Mouse (Mus musculus) midbrain, embryonic 12.5 days (tissue): ENCODE data around the gene Mdm2. TPM values are rescaled to one million over a fixed set of nuclear protein-coding genes. Genes with fewer than 3 reads are reported as not detected.

Experiments
- ATAC-seq: fragments of 200-750 bp; cut with Nextera tagmentation; 2 replicates; pipeline ENCODE4 v1.8.0; 2017; ENCODE audit warnings: low read depth, moderate TSS enrichment, moderate library complexity; ENCODE audit not compliant: low FRiP score
- H3K27ac ChIP-seq: fragments of 300-500 bp; sonication (generic); replicated peaks from 2 replicates; pipeline ENCODE4 v1.5.1; 2016; ENCODE audit warnings: mild to moderate bottlenecking
- H3K27me3 ChIP-seq: fragments of 300-500 bp; sonication (generic); 2 replicates; pipeline ENCODE4 v1.6.1; 2016; ENCODE audit warnings: mild to moderate bottlenecking
- H3K36me3 ChIP-seq: fragments of 300-500 bp; sonication (generic); 2 replicates; pipeline ENCODE4 v1.6.1; 2016
- H3K4me1 ChIP-seq: fragments of 300-500 bp; sonication (generic); 2 replicates; pipeline ENCODE4 v1.6.1; 2016
- H3K4me2 ChIP-seq: fragments of 300-500 bp; sonication (generic); replicated peaks from 2 replicates; pipeline ENCODE4 v1.6.1; 2016; ENCODE audit warnings: mild to moderate bottlenecking, moderate library complexity
- H3K4me3 ChIP-seq: fragments of 300-500 bp; sonication (generic); 2 replicates; pipeline ENCODE4 v1.5.1; 2016; ENCODE audit warnings: mild to moderate bottlenecking
- H3K9ac ChIP-seq: fragments of 300-500 bp; sonication (generic); replicated peaks from 2 replicates; pipeline ENCODE4 v1.6.1; 2016; ENCODE audit warnings: mild to moderate bottlenecking, moderate library complexity
- H3K9me3 ChIP-seq: fragments of 300-500 bp; sonication (generic); 2 replicates; pipeline ENCODE4 v1.6.1; 2016; ENCODE audit warnings: mild to moderate bottlenecking
- WGBS: fragments of 180-500 bp; shearing (Covaris S2); methylation state at CpG from one replicate; pipeline ENCODE4 v1.1.7; 2016; 5-methylcytosine and 5-hydroxymethylcytosine counted together
- polyA plus RNA-seq: library from polyadenylated mRNA; unstranded; fragments of >200 nt; fragmentation: Nextera tagmentation; extraction: Ambion mirVana; gene quantifications from 2 replicates; pipeline ENCODE4 v1.2.1, GENCODE M21; 2016

Gene Mdm2
- polyA plus RNA-seq, 1 experiment from 2014 or later: 74.5 TPM

GRCm38 (mm10) chr10:117729139-117729814 lies 18.7 kb upstream of the Mdm2 start:
- H3K36me3 ChIP-seq: peaks cover 7% of the 10 kb centered on the region; the same call in 1 of the 2 replicates
- no peaks in the 10 kb centered on the region for H3K9me3 ChIP-seq
- H3K9ac ChIP-seq: no peak overlapping the region
- H3K4me2 ChIP-seq: no peak overlapping the region
- no peaks in the 10 kb centered on the region for H3K4me1 ChIP-seq
- ATAC-seq: no peak
- H3K4me3 ChIP-seq: no peak overlapping the region
- 84% methylated on average over 11 of the region's 11 CpGs for WGBS
- no peaks in the 10 kb centered on the region for H3K27me3 ChIP-seq
- no peak overlapping the region for H3K27ac ChIP-seq

GRCm38 (mm10) chr10:117728574-117728973 lies 18.0 kb upstream of the Mdm2 start:
- no peak overlapping the region for H3K4me2 ChIP-seq
- no peak for ATAC-seq
- WGBS: 86% methylated on average over 5 of the region's 5 CpGs
- H3K4me3 ChIP-seq: no peak overlapping the region
- peaks cover 7% of the 10 kb centered on the region; the same call in 1 of the 2 replicates for H3K36me3 ChIP-seq
- no peak overlapping the region for H3K9ac ChIP-seq
- H3K9me3 ChIP-seq: no peaks in the 10 kb centered on the region
- H3K27ac ChIP-seq: no peak overlapping the region
- H3K27me3 ChIP-seq: no peaks in the 10 kb centered on the region
- H3K4me1 ChIP-seq: no peaks in the 10 kb centered on the region

GRCm38 (mm10) chr10:117727518-117728110 lies 17.1 kb upstream of the Mdm2 start:
- no peaks in the 10 kb centered on the region for H3K27me3 ChIP-seq
- no peak overlapping the region for H3K4me2 ChIP-seq
- H3K36me3 ChIP-seq: no peaks in the 10 kb centered on the region
- no peak overlapping the region for H3K9ac ChIP-seq
- 85% methylated on average over 9 of the region's 9 CpGs for WGBS
- ATAC-seq: no peak
- H3K4me3 ChIP-seq: no peak overlapping the region
- no peak overlapping the region for H3K27ac ChIP-seq
- H3K4me1 ChIP-seq: no peaks in the 10 kb centered on the region
- H3K9me3 ChIP-seq: no peaks in the 10 kb centered on the region

- WGBS: 99% methylated on average over 4 of the region's 4 CpGs
- Histone ChIP-seq H3K27ac (no peak overlapping the region), H3K4me2 (no peak overlapping the region), H3K9ac (no peak overlapping the region), H3K4me3 (no peak overlapping the region), H3K27me3 (no peaks in the 10 kb centered on the region), H3K9me3 (no peaks in the 10 kb centered on the region), H3K36me3 (no peaks in the 10 kb centered on the region), H3K4me1 (no peaks in the 10 kb centered on the region)
- no peak for ATAC-seq
Observed at GRCm38 (mm10) chr10:117726888-117727385, 16.4 kb upstream of the Mdm2 start.

GRCm38 (mm10) chr10:117726350-117726749 lies 15.8 kb upstream of the Mdm2 start:
- Histone ChIP-seq H3K27ac (no peak overlapping the region), H3K4me3 (no peak overlapping the region), H3K36me3 (no peaks in the 10 kb centered on the region), H3K4me2 (no peak overlapping the region), H3K27me3 (no peaks in the 10 kb centered on the region), H3K9me3 (no peaks in the 10 kb centered on the region), H3K9ac (no peak overlapping the region), H3K4me1 (no peaks in the 10 kb centered on the region)
- 96% methylated on average over 4 of the region's 4 CpGs for WGBS
- ATAC-seq: no peak

GRCm38 (mm10) chr10:117725671-117726070 lies 15.1 kb upstream of the Mdm2 start:
- H3K27ac ChIP-seq: no peak overlapping the region
- no peak overlapping the region for H3K4me3 ChIP-seq
- no peaks in the 10 kb centered on the region for H3K27me3 ChIP-seq
- H3K4me1 ChIP-seq: no peaks in the 10 kb centered on the region
- H3K4me2 ChIP-seq: no peak overlapping the region
- H3K36me3 ChIP-seq: no peaks in the 10 kb centered on the region
- H3K9ac ChIP-seq: no peak overlapping the region
- 83% methylated on average over 7 of the region's 7 CpGs for WGBS
- ATAC-seq: no peak
- no peaks in the 10 kb centered on the region for H3K9me3 ChIP-seq

- H3K4me2 ChIP-seq: no peak overlapping the region
- 90% methylated on average over 3 of the region's 3 CpGs for WGBS
- no peaks in the 10 kb centered on the region for H3K4me1 ChIP-seq
- H3K4me3 ChIP-seq: no peak overlapping the region
- H3K36me3 ChIP-seq: no peaks in the 10 kb centered on the region
- H3K9me3 ChIP-seq: no peaks in the 10 kb centered on the region
- no peak overlapping the region for H3K27ac ChIP-seq
- no peak overlapping the region for H3K9ac ChIP-seq
- H3K27me3 ChIP-seq: no peaks in the 10 kb centered on the region
- no peak for ATAC-seq
Observed at GRCm38 (mm10) chr10:117724804-117725361, 14.3 kb upstream of the Mdm2 start.

GRCm38 (mm10) chr10:117724136-117724718 lies 13.7 kb upstream of the Mdm2 start:
- no peak overlapping the region for H3K9ac ChIP-seq
- H3K4me1 ChIP-seq: no peaks in the 10 kb centered on the region
- H3K9me3 ChIP-seq: no peaks in the 10 kb centered on the region
- no peak overlapping the region for H3K4me2 ChIP-seq
- ATAC-seq: no peak
- H3K4me3 ChIP-seq: no peak overlapping the region
- H3K36me3 ChIP-seq: no peaks in the 10 kb centered on the region
- H3K27ac ChIP-seq: no peak overlapping the region
- WGBS: 76% methylated on average over 5 of the region's 5 CpGs
- no peaks in the 10 kb centered on the region for H3K27me3 ChIP-seq

GRCm38 (mm10) chr10:117718161-117719119 lies 7.9 kb upstream of the Mdm2 start:
- Histone ChIP-seq H3K4me3 (no peak overlapping the region), H3K9me3 (no peaks in the 10 kb centered on the region), H3K27ac (no peak overlapping the region), H3K9ac (0 out of 2 replicates have a peak overlapping the region, but pooled peaks have one; percentile 20), H3K27me3 (no peaks in the 10 kb centered on the region), H3K36me3 (no peaks in the 10 kb centered on the region), H3K4me2 (no peak overlapping the region), H3K4me1 (0 out of 2 replicates have a peak, but pooled peaks cover 5% of the 10 kb centered on the region)
- ATAC-seq: no peak
- 69% methylated on average over 19 of the region's 19 CpGs for WGBS

GRCm38 (mm10) chr10:117717583-117717982 lies 7.0 kb upstream of the Mdm2 start:
- 9% methylated on average over 4 of the region's 4 CpGs for WGBS
- H3K36me3 ChIP-seq: no peaks in the 10 kb centered on the region

GRCm38 (mm10) chr10:117716686-117717085 lies 6.1 kb upstream of the Mdm2 start:
- no peak overlapping the region for H3K9ac ChIP-seq
- H3K4me1 ChIP-seq: 0 out of 2 replicates have a peak, but pooled peaks cover 5% of the 10 kb centered on the region
- H3K4me3 ChIP-seq: no peak overlapping the region
- no peak for ATAC-seq
- no peak overlapping the region for H3K27ac ChIP-seq
- WGBS: 80% methylated on average over 3 of the region's 3 CpGs
- no peaks in the 10 kb centered on the region for H3K27me3 ChIP-seq
- H3K9me3 ChIP-seq: no peaks in the 10 kb centered on the region
- H3K36me3 ChIP-seq: no peaks in the 10 kb centered on the region
- H3K4me2 ChIP-seq: no peak overlapping the region

More at GRCm38 (mm10) chr10:117717583-117717982, 7.0 kb upstream of the Mdm2 start:
- no peaks in the 10 kb centered on the region for H3K27me3 ChIP-seq
- H3K27ac ChIP-seq: no peak overlapping the region
- no peak overlapping the region for H3K4me2 ChIP-seq
- no peaks in the 10 kb centered on the region for H3K9me3 ChIP-seq
- no peak overlapping the region for H3K4me3 ChIP-seq
- no peak for ATAC-seq
- 0 out of 2 replicates have a peak, but pooled peaks cover 5% of the 10 kb centered on the region for H3K4me1 ChIP-seq
- H3K9ac ChIP-seq: no peak overlapping the region
